Mouse (Mus musculus) forebrain, embryonic 15.5 days (tissue): ENCODE results near the gene Prss56. TPM values are rescaled to one million over a fixed set of nuclear protein-coding genes. Genes with fewer than 3 reads are reported as not detected.
A peak's percentile ranks its signal among the peaks of the same experiment; 100 is the strongest.

ENCODE experiments used
- ATAC-seq: fragments of 200-750 bp; cut with Nextera tagmentation; replicated peaks from 2 replicates; pipeline ENCODE4 v1.8.0; 2017; ENCODE audit warnings: mild to moderate bottlenecking, moderate TSS enrichment, moderate library complexity
- H3K27ac ChIP-seq: fragments of 300-500 bp; sonication (generic); replicated peaks from 2 replicates; pipeline ENCODE4 v1.5.1; 2015; ENCODE audit warnings: mild to moderate bottlenecking, inconsistent platforms
- H3K27me3 ChIP-seq: fragments of 300-500 bp; sonication (generic); 2 replicates; pipeline ENCODE4 v1.6.1; 2015; ENCODE audit warnings: inconsistent platforms
- H3K36me3 ChIP-seq: fragments of 300-500 bp; sonication (generic); 2 replicates; pipeline ENCODE4 v1.6.1; 2015; ENCODE audit warnings: mild to moderate bottlenecking, inconsistent platforms
- H3K4me1 ChIP-seq: fragments of 300-500 bp; sonication (generic); 2 replicates; pipeline ENCODE4 v1.6.1; 2015; ENCODE audit warnings: inconsistent platforms
- H3K4me2 ChIP-seq: fragments of 300-500 bp; sonication (generic); replicated peaks from 2 replicates; pipeline ENCODE4 v1.6.1; 2015; ENCODE audit warnings: mild to moderate bottlenecking, inconsistent platforms
- H3K4me3 ChIP-seq: fragments of 300-500 bp; sonication (generic); 2 replicates; pipeline ENCODE4 v1.5.1; 2015; ENCODE audit warnings: mild to moderate bottlenecking, inconsistent platforms
- H3K9ac ChIP-seq: fragments of 300-500 bp; sonication (generic); replicated peaks from 2 replicates; pipeline ENCODE4 v1.6.1; 2015; ENCODE audit warnings: mild to moderate bottlenecking, inconsistent platforms
- H3K9me3 ChIP-seq: fragments of 300-500 bp; sonication (generic); 2 replicates; pipeline ENCODE4 v1.6.1; 2016; ENCODE audit warnings: inconsistent platforms
- WGBS: fragments of 180-500 bp; shearing (Covaris S2); methylation state at CpG from one replicate; pipeline ENCODE4 v1.1.7; 2015; ENCODE audit warnings: mixed read lengths; 5-methylcytosine and 5-hydroxymethylcytosine counted together
- polyA plus RNA-seq: library from polyadenylated mRNA; unstranded; fragments of >200 nt; fragmentation: Nextera tagmentation; extraction: Ambion mirVana; gene quantifications from 2 replicates; pipeline ENCODE4 v1.2.1, GENCODE M21; 2015

Gene Prss56
- polyA plus RNA-seq, 1 experiment from 2014 or later: 0.92 TPM

DNA sequence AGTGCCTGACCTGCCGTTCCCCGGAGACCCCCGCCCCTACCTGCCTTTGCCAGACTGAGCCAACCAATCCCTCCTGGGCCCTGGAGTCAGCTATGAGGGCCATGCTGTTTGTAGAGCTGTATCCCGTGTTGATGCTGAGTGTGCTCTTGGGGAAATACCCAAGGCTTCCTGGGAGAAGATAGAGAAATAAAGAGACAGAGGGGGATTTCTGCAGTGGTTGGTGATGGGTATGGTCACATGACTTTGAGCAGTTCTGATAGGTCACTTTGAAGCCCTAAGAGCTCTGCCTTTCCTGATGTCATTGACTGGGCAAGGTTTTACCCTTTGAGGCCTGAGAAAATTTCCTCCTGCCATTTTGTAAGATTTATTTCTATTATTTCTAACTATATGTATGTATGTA, 28.3 kb downstream of the Prss56 start:
- no peaks in the 10 kb centered on the region for H3K9me3 ChIP-seq
- H3K4me2 ChIP-seq: no peak overlapping the region
- no peak overlapping the region for H3K9ac ChIP-seq
- 92% methylated on average over 4 of the region's 4 CpGs for WGBS
- H3K36me3 ChIP-seq: no peaks in the 10 kb centered on the region
- H3K27me3 ChIP-seq: peaks cover 4% of the 10 kb centered on the region; the same call in 1 of the 2 replicates
- no peak overlapping the region for H3K27ac ChIP-seq
- no peak for ATAC-seq
- no peak overlapping the region for H3K4me3 ChIP-seq
- H3K4me1 ChIP-seq: peaks cover 27% of the 10 kb centered on the region

DNA sequence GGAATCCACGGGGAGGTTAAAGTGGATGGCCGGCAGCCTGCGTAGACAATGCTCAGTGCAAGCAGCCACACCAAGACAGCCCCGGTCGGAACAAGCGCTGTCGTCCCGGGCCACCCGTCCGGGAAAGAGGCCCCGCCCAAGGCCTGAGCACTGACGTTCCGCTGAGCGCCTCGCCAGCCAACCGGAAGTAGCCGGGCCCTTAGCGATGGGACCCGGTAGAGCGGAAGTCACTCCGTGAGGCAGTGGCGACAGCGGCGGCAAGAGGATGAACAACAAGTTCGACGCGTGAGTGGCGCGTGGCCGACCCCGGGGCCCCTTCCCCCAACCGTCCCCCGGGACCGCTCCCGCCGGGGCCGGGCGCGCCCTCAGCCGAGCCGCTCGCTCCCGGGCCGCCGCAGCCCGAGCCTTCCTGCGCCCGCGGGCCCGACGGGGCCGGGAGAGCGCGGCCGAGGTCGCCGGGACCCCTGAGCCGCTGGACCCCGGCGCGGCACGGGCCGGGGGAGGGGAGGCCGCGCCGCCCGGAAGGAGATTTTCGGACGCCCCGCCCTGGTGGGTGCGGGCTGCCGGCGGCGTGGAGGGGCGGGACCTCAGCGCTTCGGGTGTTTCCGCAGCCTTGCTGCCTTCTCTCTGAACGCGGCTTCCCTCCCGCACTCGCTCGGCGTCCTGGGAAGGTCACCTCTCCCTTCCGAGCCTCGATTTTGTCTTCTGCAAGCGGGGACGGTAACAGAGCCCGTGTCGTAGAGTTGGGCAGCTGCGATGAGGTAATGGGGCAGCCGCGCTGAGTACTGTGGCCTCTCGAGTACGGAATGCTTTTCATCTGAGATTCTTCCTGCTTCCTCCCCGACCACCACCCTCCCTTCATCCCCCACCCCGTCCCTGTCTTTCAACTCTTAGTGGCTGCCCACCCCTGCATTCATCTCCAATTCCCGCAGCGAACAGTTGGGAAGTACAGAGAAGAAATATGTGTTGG, 30.9 kb downstream of the Prss56 start, which contains the start of gene Eif4e2:
Gene Eif4e2, plus strand, starts transcription at position 180 of the 970 bp plus-strand sequence.
- Histone ChIP-seq H3K4me2 (peak within 1 kb of the TSS; percentile 65), H3K4me3 (peak within 1 kb of the TSS; percentile 98), H3K27ac (peak within 1 kb of the TSS; percentile 97), H3K9me3 (no peaks in the 10 kb centered on the region), H3K27me3 (no peaks in the 10 kb centered on the region), H3K36me3 (no peaks in the 10 kb centered on the region), H3K9ac (peak within 1 kb of the TSS; percentile 93), H3K4me1 (peaks cover 45% of the 10 kb centered on the region)
- WGBS: under 1% methylated on average over 98 of the region's 99 CpGs
- peak; percentile 97 for ATAC-seq

DNA sequence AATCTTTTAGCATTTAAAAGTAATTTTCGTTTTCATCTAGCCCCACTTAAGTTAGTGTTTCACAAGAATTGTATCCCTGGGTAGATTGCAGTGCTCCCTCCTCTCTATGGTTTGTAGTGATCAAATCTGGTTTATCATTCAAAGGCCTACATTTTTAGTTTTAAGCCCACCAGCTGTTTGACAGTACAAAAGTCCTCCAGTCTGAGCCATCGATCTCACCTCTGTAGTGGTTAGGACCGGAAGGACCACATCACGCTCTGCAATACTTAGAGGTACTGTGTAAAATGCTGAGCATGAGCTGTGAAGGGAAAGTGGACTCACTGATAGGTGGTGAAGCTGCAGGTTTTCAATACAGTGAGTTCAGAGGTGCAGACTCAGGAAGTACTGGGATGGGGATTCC, 31.6 kb downstream of the Prss56 start:
- ATAC-seq: no peak
- Histone ChIP-seq H3K4me1 (peaks cover 45% of the 10 kb centered on the region), H3K4me3 (peak overlapping the region; percentile 98), H3K9me3 (no peaks in the 10 kb centered on the region), H3K27me3 (no peaks in the 10 kb centered on the region), H3K9ac (peak overlapping the region; percentile 93), H3K36me3 (peaks cover 5% of the 10 kb centered on the region; the same call in 1 of the 2 replicates), H3K27ac (peak overlapping the region; percentile 97; the same call in 1 of the 2 replicates), H3K4me2 (peak overlapping the region; percentile 65)
- WGBS: 38% methylated on average over 4 of the region's 4 CpGs

DNA sequence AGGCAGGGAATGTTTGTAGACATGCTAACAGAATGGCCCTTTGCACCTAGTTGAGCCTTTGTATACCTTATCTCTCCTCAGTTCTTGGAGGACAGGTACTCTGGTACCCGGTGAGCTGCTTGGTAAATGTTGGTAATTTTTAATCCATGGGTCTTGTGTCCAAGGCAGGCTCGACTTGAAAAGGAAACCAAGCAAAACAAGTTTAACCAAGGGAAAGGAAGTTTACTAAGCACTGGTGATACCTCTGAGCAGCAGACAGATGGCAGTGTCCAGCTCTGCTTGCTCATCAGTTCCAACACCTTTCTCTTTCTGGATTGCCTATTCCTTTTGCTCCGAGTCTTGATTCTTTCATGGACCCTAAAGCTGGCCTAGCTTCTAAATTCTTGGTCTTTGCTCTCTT, 34.8 kb downstream of the Prss56 start:
- no peak for ATAC-seq
- peaks cover 44% of the 10 kb centered on the region for H3K4me1 ChIP-seq
- H3K9me3 ChIP-seq: no peaks in the 10 kb centered on the region
- WGBS: 66% methylated on average over 3 of the region's 3 CpGs
- no peaks in the 10 kb centered on the region for H3K27me3 ChIP-seq
- H3K36me3 ChIP-seq: peaks cover 35% of the 10 kb centered on the region
- H3K27ac ChIP-seq: no peak overlapping the region
- H3K4me2 ChIP-seq: no peak overlapping the region
- H3K4me3 ChIP-seq: no peak overlapping the region
- no peak overlapping the region for H3K9ac ChIP-seq

DNA sequence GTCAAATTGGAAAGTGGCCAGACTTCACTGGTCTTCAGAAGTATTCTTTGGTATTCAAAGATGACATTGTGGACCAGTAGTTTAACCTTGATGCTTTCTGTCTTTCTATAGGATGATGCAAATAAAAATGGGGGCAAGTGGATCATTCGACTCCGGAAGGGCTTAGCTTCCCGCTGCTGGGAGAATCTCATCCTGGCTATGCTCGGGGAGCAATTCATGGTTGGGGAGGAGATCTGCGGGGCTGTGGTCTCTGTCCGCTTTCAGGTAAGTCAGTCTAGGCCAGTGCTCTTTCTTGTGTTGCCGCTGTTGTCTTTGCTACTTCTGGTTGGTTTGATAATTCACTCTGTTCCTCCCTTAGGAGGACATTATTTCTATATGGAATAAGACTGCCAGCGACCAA, 42.6 kb downstream of the Prss56 start:
- Histone ChIP-seq H3K4me2 (no peak overlapping the region), H3K27ac (no peak overlapping the region), H3K9ac (no peak overlapping the region), H3K27me3 (no peaks in the 10 kb centered on the region), H3K36me3 (peaks cover 97% of the 10 kb centered on the region), H3K4me3 (no peak overlapping the region), H3K9me3 (no peaks in the 10 kb centered on the region), H3K4me1 (no peaks in the 10 kb centered on the region)
- ATAC-seq: no peak
- 92% methylated on average over 8 of the region's 8 CpGs for WGBS

DNA sequence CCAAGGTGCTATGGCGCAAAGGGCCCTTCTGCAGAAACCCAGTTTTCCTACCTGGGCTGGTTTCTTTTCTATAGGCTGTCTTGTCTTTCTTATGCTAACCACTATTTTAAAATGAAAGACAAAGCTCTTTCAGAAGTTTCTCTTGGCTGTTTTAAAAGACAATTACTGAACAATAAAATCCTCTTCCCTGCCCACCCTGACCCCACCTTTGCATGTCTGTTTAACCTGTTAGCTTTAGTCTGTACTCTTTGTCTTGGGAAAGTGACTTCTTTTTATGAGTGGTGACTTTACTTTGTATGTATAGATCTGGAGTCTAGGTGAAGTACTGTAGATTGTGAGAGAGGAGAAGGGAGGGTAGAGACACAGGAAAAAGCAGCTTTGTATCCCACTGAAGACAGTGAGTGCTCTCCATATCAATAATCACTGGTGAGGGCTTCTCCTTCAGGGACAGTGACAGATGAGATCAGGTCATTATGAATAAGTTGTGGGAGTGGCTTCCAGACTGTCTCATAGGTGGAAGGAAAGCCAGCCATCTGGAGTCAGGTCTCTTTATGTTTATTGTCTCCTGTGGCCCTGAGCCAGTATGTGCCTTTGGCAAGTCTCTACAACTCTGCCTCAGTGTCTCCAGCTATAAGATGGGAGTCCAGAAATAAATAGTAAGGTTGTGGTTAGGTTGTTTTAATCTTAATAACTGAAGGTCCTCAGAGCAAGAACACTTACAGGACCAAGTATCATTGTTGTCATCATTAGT, 43.5 kb downstream of the Prss56 start:
- 94% methylated on average over 1 of the region's 1 CpGs for WGBS
- Histone ChIP-seq H3K4me3 (no peak overlapping the region), H3K36me3 (peaks cover 98% of the 10 kb centered on the region), H3K4me1 (no peaks in the 10 kb centered on the region), H3K9ac (no peak overlapping the region), H3K4me2 (no peak overlapping the region), H3K9me3 (no peaks in the 10 kb centered on the region), H3K27me3 (no peaks in the 10 kb centered on the region), H3K27ac (no peak overlapping the region)
- ATAC-seq: no peak

DNA sequence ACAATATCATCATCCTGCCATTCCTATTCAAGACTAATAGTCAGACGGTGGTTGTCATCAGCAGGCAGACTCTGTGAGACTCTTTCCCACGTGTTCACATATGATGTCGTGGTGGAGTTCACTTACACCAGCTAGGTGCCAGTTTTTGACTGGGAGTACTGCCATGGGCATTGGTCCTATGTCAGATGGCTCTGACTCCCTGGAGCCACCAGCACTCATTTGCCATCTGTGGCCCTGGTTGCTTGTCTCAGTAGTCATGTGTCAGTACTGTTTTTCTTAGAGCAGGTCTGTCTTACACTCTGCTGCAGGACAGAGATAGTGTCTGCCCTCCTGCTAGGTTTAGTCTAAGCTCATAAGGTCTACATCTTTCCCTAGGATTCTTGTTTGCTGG, 44.0 kb downstream of the Prss56 start:
- ATAC-seq: no peak
- WGBS: 87% methylated on average over 3 of the region's 3 CpGs
- H3K36me3 ChIP-seq: peaks cover 96% of the 10 kb centered on the region

DNA sequence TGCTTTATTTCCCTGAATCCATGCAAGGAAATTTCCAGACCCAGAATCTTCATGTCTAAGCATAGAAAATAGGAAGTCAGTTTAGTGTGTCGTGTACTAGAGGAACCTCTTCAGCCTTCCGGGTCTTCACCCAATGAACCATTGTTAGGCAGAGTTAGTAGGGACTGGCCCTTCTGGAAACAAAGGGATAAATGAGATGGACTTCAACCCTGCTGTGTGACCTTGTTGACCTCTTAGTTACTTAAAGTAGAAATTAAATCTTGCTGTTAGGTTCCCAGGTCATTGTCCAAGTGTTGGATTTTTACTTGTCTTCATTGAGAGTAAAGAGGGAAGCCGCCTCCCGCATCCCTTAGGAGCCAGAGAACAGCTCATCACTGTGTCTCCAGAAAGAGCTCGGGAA, 47.5 kb downstream of the Prss56 start:
- H3K4me2 ChIP-seq: no peak overlapping the region
- H3K36me3 ChIP-seq: peaks cover 87% of the 10 kb centered on the region
- no peaks in the 10 kb centered on the region for H3K27me3 ChIP-seq
- H3K9me3 ChIP-seq: no peaks in the 10 kb centered on the region
- WGBS: 66% methylated on average over 5 of the region's 5 CpGs
- H3K4me3 ChIP-seq: no peak overlapping the region
- no peak for ATAC-seq
- H3K4me1 ChIP-seq: no peaks in the 10 kb centered on the region
- H3K27ac ChIP-seq: no peak overlapping the region
- H3K9ac ChIP-seq: no peak overlapping the region

More for the DNA sequence above, 44.0 kb downstream of the Prss56 start:
- Histone ChIP-seq H3K4me2 (no peak overlapping the region), H3K4me3 (no peak overlapping the region), H3K9ac (no peak overlapping the region), H3K27ac (no peak overlapping the region), H3K9me3 (no peaks in the 10 kb centered on the region), H3K4me1 (no peaks in the 10 kb centered on the region), H3K27me3 (no peaks in the 10 kb centered on the region)

DNA sequence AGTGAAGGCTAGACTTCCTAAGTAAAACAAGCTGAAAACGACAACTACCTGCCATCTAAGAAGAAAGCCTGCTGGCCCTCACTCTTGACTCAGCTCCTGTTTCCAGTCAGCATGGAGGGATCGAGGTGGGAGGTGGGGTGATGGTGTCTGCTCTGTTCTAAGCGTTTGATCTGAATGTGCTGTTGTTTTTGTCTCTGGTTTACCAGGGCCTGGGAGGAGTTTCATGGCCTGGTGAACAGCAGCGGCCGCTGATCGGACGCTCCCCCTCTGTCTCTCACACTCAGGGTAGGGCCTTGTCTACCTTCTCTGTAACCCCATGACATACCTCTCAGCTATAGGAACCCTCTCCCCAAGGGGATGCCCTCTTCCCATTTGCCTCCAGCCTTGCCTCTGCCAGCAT, 49.1 kb downstream of the Prss56 start:
- H3K36me3 ChIP-seq: peaks cover 75% of the 10 kb centered on the region
- no peak overlapping the region for H3K9ac ChIP-seq
- ATAC-seq: no peak
- no peaks in the 10 kb centered on the region for H3K9me3 ChIP-seq
- H3K4me3 ChIP-seq: no peak overlapping the region
- H3K4me2 ChIP-seq: no peak overlapping the region
- no peaks in the 10 kb centered on the region for H3K27me3 ChIP-seq
- no peaks in the 10 kb centered on the region for H3K4me1 ChIP-seq
- no peak overlapping the region for H3K27ac ChIP-seq
- 84% methylated on average over 7 of the region's 7 CpGs for WGBS

Other genes starting within 250 kb of the Prss56 start
- not detected in 2 replicates for gene Alppl2, start 93.4 kb upstream of the Prss56 start, polyA plus RNA-seq
- not detected in 2 replicates for gene Alpi, start 81.7 kb upstream of the Prss56 start, polyA plus RNA-seq
- not detected in 2 replicates for gene Akp3, start 58.3 kb upstream of the Prss56 start, polyA plus RNA-seq
- gene Ecel1, start 26.8 kb upstream of the Prss56 start, polyA plus RNA-seq: 19.4 and 21.1 TPM in 2 replicates
- not detected in 2 replicates for gene Chrnd, start 7.3 kb downstream of the Prss56 start, polyA plus RNA-seq
- gene Chrng, start 21.3 kb downstream of the Prss56 start, polyA plus RNA-seq: not detected in 2 replicates
- 93.5 and 98.5 TPM in 2 replicates for gene Eif4e2, start 30.6 kb downstream of the Prss56 start, polyA plus RNA-seq
- gene Efhd1, start 81.0 kb downstream of the Prss56 start, polyA plus RNA-seq: 0.89 and 0.90 TPM in 2 replicates
- gene Gigyf2, start 143.7 kb downstream of the Prss56 start, polyA plus RNA-seq: 69.3 and 71.3 TPM in 2 replicates
- gene Kcnj13, start 211.4 kb downstream of the Prss56 start, polyA plus RNA-seq: 6.0 and 11.8 TPM in 2 replicates